Mouse (Mus musculus) testis, adult 2 months (tissue): Measurements from ENCODE around the gene Zbtb16.

ENCODE experiments used
- CTCF ChIP-seq: fragments of 200-500 bp; IDR thresholded peaks from 2 replicates; pipeline ENCODE4 v1.5.1; 2012; ENCODE audit warnings: low read depth, mild to moderate bottlenecking, inconsistent platforms, low read length, moderate library complexity; ENCODE audit not compliant: control insufficient read depth, insufficient read depth, insufficient replicate concordance
- POLR2A ChIP-seq: fragments of 200-500 bp; IDR thresholded peaks from 2 replicates; pipeline ENCODE4 v1.6.1; 2012; ENCODE audit warnings: low read depth, mild to moderate bottlenecking, inconsistent platforms, low read length, moderate library complexity; ENCODE audit not compliant: control insufficient read depth

DNA sequence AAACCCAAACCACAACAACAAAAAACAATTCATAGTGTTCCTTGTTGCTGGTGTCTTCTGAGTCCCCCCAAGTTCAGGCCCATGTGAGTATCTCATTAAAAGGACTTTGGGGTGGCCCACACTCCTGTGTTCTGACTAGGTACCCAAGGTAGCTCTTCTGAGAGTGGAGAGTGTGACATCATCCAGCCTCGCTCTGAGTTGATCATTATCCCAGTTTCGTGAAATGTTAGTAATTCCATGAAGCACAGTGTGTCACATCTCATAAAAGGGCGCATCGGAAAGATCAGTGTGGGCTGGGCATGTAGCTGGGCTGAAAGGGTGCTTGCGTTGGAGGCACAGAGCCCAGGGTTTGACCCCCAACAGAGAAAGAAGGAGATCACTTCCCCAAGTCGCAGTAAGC lies 38.0 kb downstream of the Zbtb16 start:
- TF ChIP-seq CTCF, result no peak
- no peak for TF ChIP-seq POLR2A
